Mouse (Mus musculus) frontal cortex, postnatal 25 days (tissue): ENCODE data around the gene Rtl9.
A peak's percentile ranks its signal among the peaks of the same experiment; 100 is the strongest.

Experiments
- DNase-seq, 2 experiments: peaks; one replicate each; pipeline ENCODE4 v3.0.0; 2022; ENCODE audit warnings: low spot score in 2 of 2

Rtl9 gene

GRCm38 (mm10) chrX:143099044-143099754 lies at the start of gene Rtl9:
TSS of gene Rtl9 (plus strand) at chrX:143099594.
- DNase-seq, result no peak

GRCm38 (mm10) chrX:143051478-143051877 lies 47.9 kb upstream of the Rtl9 start:
- DNase-seq, result no peak

GRCm38 (mm10) chrX:143051921-143052320 lies 47.5 kb upstream of the Rtl9 start:
- no peak for DNase-seq

GRCm38 (mm10) chrX:143058829-143059228 lies 40.6 kb upstream of the Rtl9 start:
- DNase-seq, result peak; percentile 49 to 63

- DNase-seq, result no peak
Measured at GRCm38 (mm10) chrX:143062641-143063355, 36.6 kb upstream of the Rtl9 start.

GRCm38 (mm10) chrX:143063780-143064179 lies 35.6 kb upstream of the Rtl9 start:
- DNase-seq, result no peak

GRCm38 (mm10) chrX:143064288-143064687 lies 35.1 kb upstream of the Rtl9 start:
- DNase-seq, result no peak

- DNase-seq, result no peak
Measured at GRCm38 (mm10) chrX:143066320-143067114, 32.9 kb upstream of the Rtl9 start.

GRCm38 (mm10) chrX:143067115-143067514 lies 32.3 kb upstream of the Rtl9 start:
- no peak for DNase-seq

- no peak for DNase-seq
Measured at GRCm38 (mm10) chrX:143067576-143067975, 31.8 kb upstream of the Rtl9 start.

GRCm38 (mm10) chrX:143080458-143081336 lies 18.7 kb upstream of the Rtl9 start:
- DNase-seq, result no peak

- no peak for DNase-seq
Measured at GRCm38 (mm10) chrX:143082732-143083131, 16.7 kb upstream of the Rtl9 start.

GRCm38 (mm10) chrX:143088225-143088624 lies 11.2 kb upstream of the Rtl9 start:
- no peak for DNase-seq

GRCm38 (mm10) chrX:143090904-143091588 lies 8.3 kb upstream of the Rtl9 start:
- no peak for DNase-seq

- DNase-seq, result no peak
Measured at GRCm38 (mm10) chrX:143097551-143097950, 1.8 kb upstream of the Rtl9 start.

- no peak for DNase-seq
Measured at GRCm38 (mm10) chrX:143103146-143103545, 3.8 kb downstream of the Rtl9 start.

GRCm38 (mm10) chrX:143105866-143106265 lies 6.5 kb downstream of the Rtl9 start:
- DNase-seq, result no peak

GRCm38 (mm10) chrX:143112546-143112945 lies 13.2 kb downstream of the Rtl9 start:
- DNase-seq, result no peak
